Mouse (Mus musculus): ENCODE results near the gene Ddx49.

Gene Ddx49

DNA sequence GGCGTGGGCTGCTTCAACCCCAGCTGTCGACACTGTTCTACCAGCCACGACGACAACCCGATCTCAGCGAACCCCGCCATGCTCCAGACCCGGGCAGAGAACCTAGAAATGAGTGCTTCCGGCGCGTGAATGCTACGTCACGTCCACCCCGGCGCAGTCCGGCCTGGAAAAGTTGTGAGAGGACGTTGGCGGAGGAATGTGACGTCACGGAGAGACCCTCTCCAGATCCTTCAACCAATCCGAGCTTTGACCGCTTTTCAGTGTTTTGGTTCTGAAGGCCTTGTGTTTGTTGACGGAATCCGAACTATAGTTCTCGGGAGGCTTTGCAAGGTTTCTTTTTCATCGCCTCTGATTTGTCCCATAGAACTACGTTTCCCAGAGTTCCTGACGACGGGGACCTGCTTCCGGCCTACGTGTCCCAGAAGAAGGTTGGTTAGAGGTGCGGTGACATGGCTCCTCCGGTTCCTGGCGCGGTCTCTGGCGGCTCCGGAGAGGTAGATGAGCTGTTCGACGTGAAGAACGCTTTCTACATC, at the start of gene Ddx49, which contains the start of gene Cope:
Ddx49 (minus strand) TSS at position 132 of the 533 bp plus-strand sequence.
Cope (plus strand) TSS at position 161 of the 533 bp plus-strand sequence.
- peak; percentile 84 to 90 for DNase-seq (ENCODE audit: low read depth in 2 of 2, low spot score in 2 of 2)

DNA sequence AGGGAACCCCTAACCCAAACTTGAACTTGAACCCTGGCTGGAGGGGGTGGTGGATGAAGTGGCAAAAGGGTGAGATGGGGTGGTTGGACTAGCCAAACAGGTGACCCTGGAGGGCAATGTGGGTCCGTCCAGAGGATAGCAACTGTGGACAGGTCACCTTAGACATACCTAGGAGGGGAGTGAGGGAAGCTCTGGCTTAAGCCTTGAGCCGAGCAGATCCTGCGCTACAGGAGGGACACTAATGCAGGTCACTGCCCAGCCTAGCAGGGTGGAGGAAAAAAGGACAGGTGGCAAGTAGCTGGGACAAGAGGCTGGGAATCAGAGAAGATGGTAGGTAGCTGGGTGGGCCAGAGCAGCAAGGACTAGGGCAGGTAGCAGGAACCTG, 49.7 kb upstream of the Ddx49 start:
- no peak for DNase-seq (ENCODE audit: low read depth in 2 of 2, low spot score in 2 of 2)

DNA sequence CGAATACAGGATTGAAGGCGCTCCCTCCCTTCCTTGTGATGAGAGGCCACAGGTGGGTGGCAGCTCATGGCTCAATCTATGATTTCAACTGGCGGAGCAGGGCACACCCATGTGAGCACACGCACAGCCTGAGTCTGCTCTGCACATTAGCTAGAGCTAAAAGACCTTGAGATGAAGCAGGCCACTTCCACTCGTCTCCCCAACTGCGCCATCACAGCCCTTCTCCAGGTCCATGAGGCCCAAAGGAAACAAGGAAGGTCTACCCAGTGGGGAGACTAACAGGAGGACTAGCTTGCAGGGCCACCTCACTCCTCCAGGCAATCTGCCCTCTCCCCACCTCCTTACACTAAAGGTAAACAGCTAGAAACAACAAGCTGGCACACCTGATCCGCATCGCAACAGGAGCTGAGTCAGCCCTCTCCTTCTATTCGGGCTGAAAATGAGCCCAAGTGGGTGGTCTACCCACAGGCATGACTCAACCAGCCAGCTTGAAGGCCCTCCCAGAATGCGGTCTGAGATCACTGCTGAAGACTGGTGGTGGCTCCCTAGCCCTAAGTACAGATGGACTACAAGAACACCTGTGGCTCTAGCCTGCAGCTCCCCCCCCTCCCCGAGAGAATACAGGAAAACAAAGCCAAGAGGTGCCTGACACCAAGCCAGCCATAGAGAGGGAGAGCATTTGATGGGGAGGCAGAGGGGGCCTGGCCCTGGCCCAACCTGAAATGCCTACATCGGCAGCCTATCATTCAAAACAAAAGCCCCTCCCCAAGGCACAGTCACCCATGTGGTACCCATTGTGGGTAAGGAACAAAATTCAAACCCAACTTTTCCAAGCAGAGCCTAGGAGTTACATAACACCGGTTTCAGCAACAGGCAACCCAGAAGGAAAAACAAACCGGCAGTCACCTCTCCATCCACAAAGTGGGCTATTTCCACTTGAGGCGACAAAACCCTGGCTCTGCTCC, 49.0 kb upstream of the Ddx49 start:
- no peak for DNase-seq (ENCODE audit: low read depth in 2 of 2, low spot score in 2 of 2)

DNA sequence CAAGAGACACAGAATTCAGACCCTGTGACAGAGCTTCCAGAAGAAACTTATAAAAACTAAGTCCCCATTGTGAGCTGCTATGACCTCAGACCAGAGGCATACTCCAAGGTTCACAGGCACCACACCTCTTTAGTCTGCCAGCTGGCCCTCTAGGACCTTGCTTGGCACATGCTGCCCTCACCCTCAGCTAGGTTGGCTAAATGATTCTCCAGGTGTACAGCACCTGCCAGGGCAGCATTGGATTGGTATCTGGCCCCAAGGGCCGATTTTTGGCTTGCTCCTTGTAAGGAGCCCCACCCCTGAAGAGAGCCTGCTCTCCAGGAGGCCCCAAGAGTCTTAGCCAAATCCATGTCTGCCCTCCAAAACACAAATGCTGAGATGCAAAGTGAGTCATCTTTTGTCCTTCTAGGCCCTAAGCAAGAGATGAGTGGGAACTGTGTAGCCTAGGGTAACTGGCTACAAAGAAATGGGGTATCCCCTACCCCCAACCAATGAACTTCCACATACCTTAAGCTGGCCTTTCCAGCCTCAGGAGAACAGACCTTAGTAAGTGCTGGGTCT, 45.7 kb upstream of the Ddx49 start:
- DNase-seq (ENCODE audit: low read depth in 2 of 2, low spot score in 2 of 2) = no peak

DNA sequence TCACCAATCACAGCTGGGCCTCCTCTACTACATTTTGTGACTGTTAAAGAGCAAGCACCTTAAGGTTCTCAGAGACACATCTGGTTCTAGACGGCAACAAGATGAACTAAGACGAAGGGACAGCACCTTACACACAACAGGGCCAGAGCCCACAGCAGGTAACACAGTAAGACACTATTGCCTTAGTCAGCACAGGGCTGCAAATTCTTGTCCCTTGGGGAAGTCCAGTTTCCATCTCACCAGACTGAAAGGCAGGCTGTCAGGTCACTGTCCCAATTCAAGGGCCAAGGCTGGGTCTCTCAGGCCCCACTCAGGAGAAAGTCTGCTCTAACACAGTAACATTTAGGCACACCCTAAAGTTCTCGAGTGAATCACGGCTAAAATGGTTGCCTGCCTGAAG, 45.2 kb upstream of the Ddx49 start:
- DNase-seq (ENCODE audit: low read depth in 2 of 2, low spot score in 2 of 2) = no peak

DNA sequence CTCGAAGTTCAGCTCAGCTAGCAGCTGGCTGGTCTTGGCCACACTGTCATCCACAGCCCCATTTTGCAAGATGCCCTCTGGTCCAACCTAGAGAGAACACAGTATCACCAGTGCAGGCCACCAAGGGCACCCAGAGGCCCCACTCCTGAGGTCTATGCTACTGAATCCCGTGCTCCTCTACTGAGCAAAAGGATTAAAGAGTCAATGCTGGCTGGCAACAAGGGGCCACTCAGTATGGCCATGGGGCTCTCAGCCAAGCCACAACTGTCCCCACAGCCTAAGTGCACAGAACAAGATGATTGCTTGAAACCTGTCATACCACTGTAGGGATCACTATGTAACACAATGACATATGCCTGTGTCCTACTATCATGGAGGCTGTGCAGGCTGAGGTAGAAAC, 42.0 kb upstream of the Ddx49 start:
- DNase-seq (ENCODE audit: low read depth in 2 of 2, low spot score in 2 of 2) = no peak

DNA sequence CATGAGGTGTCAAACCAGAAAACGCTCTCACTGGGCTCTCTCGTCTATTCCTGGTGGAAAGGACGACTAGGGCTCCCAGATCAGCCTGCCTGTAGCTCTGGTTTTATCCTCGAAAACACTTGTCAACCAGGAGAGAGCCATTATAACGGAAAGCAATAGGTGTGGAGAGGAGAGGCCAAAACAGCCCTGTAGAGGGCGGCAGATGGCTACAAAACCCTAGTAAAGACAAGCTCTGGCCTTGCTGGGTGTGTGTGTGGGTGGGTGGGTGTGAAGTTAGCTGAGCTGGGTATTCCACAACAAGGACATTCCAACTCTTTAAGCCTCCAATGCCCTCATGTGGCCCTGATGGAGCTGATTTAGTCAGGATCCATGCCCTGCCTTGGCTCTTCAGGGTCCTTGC, 41.4 kb upstream of the Ddx49 start:
- DNase-seq (ENCODE audit: low read depth in 2 of 2, low spot score in 2 of 2) = no peak

DNA sequence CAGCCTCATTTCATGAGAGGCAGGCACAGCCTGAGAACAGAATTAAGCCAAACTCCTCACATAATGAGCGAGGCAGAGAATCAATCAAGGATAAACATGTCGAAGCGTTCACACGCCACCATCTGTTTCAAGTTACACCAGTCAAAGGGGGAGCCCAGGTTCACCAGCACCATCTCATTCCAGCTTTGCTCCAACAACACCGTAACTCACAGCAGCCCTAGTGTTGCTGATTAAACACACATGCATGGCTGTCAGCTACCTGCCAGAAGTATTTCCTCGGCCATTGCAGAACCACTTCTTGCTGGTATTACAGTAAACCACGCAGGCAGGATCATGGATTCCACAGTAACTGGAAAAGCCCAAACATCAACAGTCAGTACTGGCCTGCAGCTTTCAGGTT, 40.8 kb upstream of the Ddx49 start:
- no peak for DNase-seq (ENCODE audit: low read depth in 2 of 2, low spot score in 2 of 2)

DNA sequence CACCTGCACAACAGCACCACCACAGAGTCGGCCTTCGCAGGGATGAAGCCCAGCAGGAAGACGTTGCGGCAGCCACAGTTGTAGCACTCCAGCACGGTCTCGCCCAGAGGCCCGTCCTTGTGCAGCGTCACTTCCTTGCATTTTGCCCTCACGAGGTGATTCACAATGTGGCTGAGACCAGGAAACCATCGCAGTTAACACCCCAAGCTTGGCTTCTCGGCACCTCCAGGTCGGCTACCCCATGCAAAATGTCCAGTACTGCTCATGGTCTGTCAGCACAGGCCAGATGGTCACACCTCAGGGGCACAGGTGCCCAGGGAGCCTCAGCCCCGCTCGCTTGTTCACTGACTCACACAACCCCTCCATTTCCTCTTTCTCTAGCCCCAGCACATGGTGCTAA, 39.7 kb upstream of the Ddx49 start:
- DNase-seq (ENCODE audit: low read depth in 2 of 2, low spot score in 2 of 2) = no peak

DNA sequence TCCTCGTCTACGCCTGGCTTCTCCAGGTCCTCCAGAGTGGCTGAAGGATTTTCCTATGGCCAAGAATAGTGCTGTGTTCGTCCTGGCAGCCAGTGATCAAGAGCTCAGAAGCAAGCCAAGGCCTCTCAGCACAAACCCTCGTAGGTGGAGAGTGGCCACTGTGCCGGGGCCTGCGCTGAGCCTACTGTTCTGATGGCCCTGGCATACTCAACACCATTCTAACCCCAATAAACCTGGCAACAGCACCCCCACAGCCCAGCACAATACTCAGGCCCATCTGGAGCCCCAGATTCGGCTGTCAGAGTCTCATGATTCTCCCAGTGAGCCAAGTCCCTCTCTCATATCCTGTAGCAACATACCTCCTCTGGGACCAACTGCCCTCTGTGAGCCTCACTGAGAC, 38.4 kb upstream of the Ddx49 start:
- no peak for DNase-seq (ENCODE audit: low read depth in 2 of 2, low spot score in 2 of 2)

DNA sequence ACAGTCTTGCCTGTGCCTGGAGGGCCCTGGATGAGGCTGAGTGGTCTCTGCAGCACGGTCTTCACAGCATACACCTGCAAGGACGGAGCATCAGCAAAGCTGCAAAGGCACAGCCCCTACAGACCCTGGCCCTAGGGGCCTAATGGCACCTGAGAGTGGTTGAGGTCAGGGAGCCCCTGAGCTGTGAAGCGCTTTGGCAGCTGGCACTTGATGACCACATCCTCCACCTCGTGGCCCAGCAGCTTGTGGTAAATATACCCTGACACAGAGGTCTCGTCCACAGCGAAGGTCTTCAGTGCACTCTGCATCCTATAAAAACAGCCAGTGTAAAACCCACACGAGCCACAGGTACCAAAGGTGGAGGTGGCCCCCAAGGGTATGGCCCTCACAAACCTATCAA, 36.6 kb upstream of the Ddx49 start:
- no peak for DNase-seq (ENCODE audit: low read depth in 2 of 2, low spot score in 2 of 2)

DNA sequence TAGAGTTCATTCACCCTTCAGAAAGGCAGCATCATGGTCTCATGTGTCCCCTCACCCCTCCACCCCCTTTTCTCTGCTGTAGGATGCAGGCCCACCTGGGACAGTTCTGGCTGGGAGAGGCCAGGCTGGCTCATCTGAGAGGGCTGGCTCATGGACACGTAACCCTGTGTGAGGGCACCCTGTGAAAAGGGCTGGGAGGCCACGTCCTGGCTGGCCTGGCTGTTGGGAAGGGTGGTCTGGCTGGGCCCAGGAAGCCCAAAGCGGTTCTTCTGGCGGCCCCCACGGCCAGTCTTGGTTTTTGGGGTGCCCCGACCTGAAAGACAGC, 30.6 kb upstream of the Ddx49 start:
- DNase-seq (ENCODE audit: low read depth in 2 of 2, low spot score in 2 of 2) = no peak

DNA sequence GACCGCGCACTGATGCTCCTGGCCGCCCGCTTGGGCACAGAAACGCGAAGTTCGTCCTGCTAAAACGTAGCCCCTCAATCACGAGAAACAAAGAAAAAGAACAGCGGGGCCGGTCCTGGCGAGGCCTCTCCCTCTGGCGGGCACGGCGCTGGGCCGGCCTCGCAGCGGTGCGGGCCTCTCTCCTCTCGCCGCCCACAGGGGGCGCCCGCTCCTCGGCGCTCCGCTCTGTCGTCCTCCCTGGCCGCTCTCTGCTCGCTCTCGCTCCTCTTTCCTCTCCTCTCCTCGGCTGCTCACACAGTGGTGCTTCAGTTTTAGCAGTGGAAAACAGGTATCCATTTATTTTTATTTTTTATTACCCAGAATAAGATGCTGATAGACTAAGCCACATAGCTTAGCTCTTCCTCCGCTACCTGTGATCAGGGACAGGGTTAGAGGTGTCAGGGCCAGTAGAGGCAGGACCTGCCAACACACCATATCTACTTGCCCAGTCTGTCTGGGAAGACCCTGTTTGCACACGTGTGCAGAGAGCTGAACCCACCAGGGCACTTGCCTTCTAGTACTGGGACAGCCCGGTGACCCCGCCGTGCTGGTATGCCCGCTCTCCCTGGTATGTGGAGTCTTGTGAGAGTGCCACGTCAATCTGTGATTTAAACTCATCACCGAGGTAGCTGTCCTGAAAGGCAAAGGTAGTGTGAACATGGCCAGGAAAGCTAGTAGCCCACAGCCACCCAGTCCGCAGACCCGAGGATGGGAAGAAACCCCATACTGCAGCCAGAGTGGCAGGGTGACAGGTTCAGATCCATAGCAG, 30.0 kb upstream of the Ddx49 start:
- no peak for DNase-seq (ENCODE audit: low read depth in 2 of 2, low spot score in 2 of 2)

DNA sequence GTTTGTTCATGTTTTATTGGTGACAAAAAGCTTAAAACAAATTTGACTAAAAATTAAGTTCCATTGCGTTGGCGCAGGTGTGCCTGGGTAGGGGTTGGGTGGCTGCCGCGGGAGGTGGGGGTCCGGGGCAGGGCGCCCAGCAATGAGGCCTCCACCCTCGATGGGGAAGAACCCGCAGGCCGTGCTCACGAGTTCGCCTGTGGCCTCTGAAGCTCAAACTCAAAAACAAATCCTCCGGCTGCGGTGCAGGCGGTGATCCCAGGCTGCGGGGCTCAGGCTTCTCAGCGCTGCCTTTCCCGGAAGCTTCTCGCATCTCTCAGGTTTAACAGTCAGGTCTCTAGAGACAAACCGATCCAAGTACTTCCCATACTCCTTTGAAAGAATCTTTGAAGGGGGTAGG, 29.2 kb upstream of the Ddx49 start:
- DNase-seq (ENCODE audit: low read depth in 2 of 2, low spot score in 2 of 2) = no peak

DNA sequence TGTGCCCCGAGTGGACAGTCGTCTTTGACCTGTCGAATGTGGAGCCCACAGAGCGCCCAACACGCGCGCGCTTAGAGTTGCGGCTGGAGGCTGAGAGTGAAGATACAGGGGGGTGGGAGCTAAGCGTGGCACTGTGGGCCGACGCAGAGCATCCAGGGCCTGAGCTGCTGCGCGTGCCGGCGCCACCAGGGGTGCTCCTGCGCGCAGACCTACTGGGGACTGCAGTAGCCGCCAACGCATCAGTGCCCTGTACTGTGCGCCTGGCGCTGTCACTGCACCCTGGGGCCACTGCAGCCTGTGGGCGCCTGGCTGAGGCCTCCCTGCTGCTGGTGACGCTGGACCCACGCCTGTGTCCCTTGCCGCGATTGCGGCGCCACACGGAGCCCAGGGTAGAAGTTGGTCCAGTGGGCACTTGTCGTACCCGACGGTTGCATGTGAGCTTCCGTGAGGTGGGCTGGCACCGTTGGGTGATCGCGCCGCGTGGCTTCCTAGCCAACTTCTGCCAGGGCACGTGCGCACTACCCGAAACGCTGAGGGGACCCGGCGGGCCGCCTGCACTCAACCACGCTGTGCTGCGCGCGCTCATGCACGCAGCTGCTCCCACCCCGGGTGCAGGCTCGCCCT, 28.6 kb upstream of the Ddx49 start:
- no peak for DNase-seq (ENCODE audit: low read depth in 2 of 2, low spot score in 2 of 2)

DNA sequence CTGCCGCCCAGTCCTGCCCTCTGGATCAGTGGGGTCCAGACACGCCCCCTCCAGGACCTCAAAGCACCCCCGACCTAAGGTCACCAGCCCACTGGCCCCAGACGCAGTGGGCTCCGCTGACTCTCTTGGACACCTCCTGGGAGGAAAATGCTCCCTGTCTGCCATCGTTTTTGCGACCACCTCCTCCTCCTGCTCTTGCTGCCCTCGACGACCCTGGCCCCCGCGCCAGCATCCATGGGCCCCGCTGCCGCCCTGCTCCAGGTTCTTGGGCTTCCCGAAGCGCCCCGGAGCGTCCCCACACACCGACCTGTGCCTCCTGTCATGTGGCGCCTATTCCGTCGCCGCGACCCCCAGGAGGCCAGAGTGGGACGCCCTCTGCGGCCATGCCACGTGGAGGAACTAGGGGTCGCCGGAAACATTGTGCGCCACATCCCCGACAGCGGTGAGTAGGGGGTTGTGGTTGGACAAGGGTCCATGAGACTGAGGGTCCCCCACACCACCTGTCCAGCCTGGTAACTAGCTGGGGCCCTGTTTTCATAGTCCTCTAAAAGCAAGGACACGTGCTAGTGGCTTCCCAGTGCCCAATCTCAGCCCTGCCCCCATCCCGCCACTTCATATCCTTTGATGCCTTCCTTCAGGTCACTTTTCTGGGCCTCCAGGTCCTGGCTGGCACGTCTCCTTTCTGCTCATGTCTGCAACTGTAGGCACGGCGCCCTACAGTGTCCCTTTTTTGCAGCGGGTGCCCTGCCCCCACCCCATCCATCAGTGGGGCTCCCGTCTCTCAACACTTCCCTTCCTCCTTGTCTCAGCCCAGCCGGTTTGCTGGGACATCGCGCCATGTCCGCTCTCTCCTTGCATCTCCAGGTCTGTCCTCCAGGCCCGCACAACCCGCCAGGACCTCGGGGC, 27.8 kb upstream of the Ddx49 start:
- no peak for DNase-seq (ENCODE audit: low read depth in 2 of 2, low spot score in 2 of 2)

DNA sequence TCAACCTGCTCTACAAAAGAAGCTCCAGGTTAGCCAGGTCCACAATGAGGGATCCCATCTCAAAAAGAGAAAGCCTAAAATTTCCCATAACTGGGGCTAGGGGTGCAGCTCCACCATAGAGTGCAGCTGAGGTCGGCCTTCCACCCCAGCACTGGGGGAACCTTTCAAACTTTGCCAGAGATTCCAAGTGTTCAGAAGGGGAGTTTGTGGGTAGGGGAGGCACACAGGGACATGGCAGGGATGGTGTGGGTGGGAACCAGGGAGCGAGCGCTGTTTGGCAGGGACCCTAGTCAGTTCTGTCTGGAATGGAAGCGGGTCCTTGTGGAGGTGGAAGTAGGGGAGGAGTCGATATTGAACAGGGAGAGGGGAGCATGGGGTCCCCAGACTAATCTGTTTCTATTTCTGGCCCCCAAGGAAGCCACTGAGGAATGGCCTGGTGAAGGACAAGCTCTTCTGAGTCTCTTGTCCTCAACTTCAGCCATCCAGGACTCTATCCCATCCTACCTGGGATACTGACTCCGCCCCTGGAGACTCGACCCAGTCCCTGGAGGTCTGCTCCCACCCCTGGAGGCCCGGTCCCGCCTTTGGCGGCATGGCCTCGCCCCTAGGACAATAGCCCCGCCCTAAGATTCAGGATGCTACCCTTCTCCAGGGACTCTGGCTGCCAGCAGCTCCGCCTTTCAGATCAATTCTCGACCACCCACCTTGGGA, 27.0 kb upstream of the Ddx49 start, which contains the start of gene Gdf1:
Gdf1 (plus strand) TSS at position 694 of the 711 bp plus-strand sequence.
- DNase-seq (ENCODE audit: low read depth in 2 of 2, low spot score in 2 of 2) = no peak

DNA sequence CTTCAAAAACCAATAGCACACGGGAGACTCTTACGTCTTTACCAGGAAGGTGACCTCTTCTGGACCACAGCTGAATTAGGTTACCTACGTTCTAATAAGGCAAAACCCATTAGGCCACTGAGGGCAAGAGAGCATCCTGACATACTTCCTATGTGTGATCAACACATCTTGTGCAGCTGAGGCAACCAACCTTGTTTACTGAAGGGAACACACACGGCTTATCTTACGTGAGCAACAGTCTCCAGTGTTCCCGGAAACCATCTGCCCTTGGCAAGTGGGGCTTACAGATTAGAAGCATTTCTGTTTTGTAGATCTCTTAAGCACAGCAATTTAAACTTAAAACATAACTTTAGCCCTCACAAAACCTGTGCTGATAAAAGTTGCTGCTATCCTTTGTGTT, 25.2 kb upstream of the Ddx49 start:
- no peak for DNase-seq (ENCODE audit: low read depth in 2 of 2, low spot score in 2 of 2)

DNA sequence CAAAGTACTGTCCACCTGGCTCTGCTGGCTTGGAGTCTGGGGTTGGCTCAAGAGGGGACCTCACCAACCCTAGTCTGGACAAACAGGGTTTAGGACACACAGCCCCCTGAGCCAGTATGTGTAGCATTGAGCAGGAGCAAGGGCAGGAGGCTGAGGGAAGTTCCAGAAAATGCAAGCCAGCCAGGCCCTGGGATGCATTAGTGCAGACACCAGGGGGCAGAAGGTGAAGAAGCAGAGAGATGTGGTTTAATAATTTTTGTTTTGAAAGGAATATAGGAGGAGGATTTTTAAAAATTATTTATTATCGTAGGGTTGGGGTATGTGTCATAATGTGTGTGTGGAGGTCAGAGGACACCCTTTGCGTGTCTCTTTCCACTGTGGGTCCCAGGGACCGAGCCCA, 21.4 kb upstream of the Ddx49 start:
- no peak for DNase-seq (ENCODE audit: low read depth in 2 of 2, low spot score in 2 of 2)

DNA sequence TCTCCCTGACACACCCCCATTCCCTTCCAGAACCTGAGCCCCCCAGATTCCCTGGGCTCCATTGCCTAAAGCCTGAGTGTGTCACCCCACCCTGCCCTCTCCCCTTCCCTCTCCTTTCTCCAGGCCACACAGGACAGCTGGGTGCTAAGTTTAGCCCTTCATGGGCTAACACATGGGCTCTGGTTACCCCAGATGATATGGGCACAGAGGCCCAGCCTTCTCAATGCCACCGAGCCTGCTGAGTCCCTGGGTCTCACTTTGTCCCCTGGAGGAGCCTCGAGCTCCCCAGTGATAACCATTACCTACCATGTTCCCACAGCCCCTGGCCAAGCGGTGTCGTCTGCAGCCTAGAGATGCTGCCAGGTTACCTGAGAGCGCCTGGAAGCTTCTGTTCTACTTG, 15.6 kb upstream of the Ddx49 start:
- DNase-seq (ENCODE audit: low read depth in 2 of 2, low spot score in 2 of 2) = no peak
